Mouse (Mus musculus) Muller cell, postnatal 12 days (primary cell): Measurements from ENCODE around the gene Aldh1a3.

Experiments used
- DNase-seq: peaks from one replicate; pipeline ENCODE4 v3.0.0-alpha.2; 2015; ENCODE audit errors: inconsistent ontology term

The Aldh1a3 gene

GRCm38 (mm10) chr7:66416829-66417228, 10.5 kb downstream of the Aldh1a3 start:
- no peak for DNase-seq

GRCm38 (mm10) chr7:66413093-66413492, 14.2 kb downstream of the Aldh1a3 start:
- no peak for DNase-seq

GRCm38 (mm10) chr7:66409433-66409832, 17.9 kb downstream of the Aldh1a3 start:
- DNase-seq = peak; percentile 62

- no peak for DNase-seq
Measured at GRCm38 (mm10) chr7:66406971-66407370, 20.3 kb downstream of the Aldh1a3 start.

GRCm38 (mm10) chr7:66405951-66406721, 21.2 kb downstream of the Aldh1a3 start:
- no peak for DNase-seq

GRCm38 (mm10) chr7:66405541-66405940, 21.8 kb downstream of the Aldh1a3 start:
- DNase-seq = no peak

- DNase-seq = no peak
Measured at GRCm38 (mm10) chr7:66404802-66405201, 22.5 kb downstream of the Aldh1a3 start.

GRCm38 (mm10) chr7:66404141-66404540, 23.2 kb downstream of the Aldh1a3 start:
- DNase-seq = no peak

GRCm38 (mm10) chr7:66402876-66403275, 24.4 kb downstream of the Aldh1a3 start:
- no peak for DNase-seq

- no peak for DNase-seq
Measured at GRCm38 (mm10) chr7:66401605-66402004, 25.7 kb downstream of the Aldh1a3 start.

GRCm38 (mm10) chr7:66397288-66397687, 30.0 kb downstream of the Aldh1a3 start:
- no peak for DNase-seq

- DNase-seq = peak; percentile 83
Measured at GRCm38 (mm10) chr7:66388621-66389532, 38.4 kb downstream of the Aldh1a3 start.

GRCm38 (mm10) chr7:66387813-66388521, 39.4 kb downstream of the Aldh1a3 start, which contains the start of gene Lrrk1:
Gene Lrrk1, minus strand, starts transcription at chr7:66388350.
- peak; percentile 81 for DNase-seq

GRCm38 (mm10) chr7:66387419-66387812, 39.9 kb downstream of the Aldh1a3 start:
- peak; percentile 56 for DNase-seq

- DNase-seq = no peak
Measured at GRCm38 (mm10) chr7:66386411-66386810, 40.9 kb downstream of the Aldh1a3 start.

- DNase-seq = no peak
Measured at GRCm38 (mm10) chr7:66385826-66386225, 41.5 kb downstream of the Aldh1a3 start.

GRCm38 (mm10) chr7:66384891-66385290, 42.4 kb downstream of the Aldh1a3 start:
- DNase-seq = no peak

- DNase-seq = peak; percentile 61
Measured at GRCm38 (mm10) chr7:66384213-66384612, 43.1 kb downstream of the Aldh1a3 start.

GRCm38 (mm10) chr7:66376560-66376959, 50.8 kb downstream of the Aldh1a3 start:
- no peak for DNase-seq

GRCm38 (mm10) chr7:66375736-66376135, 51.6 kb downstream of the Aldh1a3 start:
- peak; percentile 75 for DNase-seq

- DNase-seq = no peak
Measured at GRCm38 (mm10) chr7:66373391-66373790, 53.9 kb downstream of the Aldh1a3 start.

- DNase-seq = no peak
Measured at GRCm38 (mm10) chr7:66370970-66371369, 56.3 kb downstream of the Aldh1a3 start.
